Mouse (Mus musculus) bone marrow, adult 2 months (tissue): ENCODE data around the gene Icam1.

Experiments used
- CTCF ChIP-seq: fragments of 200-500 bp; IDR thresholded peaks from 2 replicates; pipeline ENCODE4 v1.5.1; 2011; ENCODE audit warnings: low read length, control low read depth; ENCODE audit not compliant: control insufficient read depth, insufficient read depth
- POLR2A ChIP-seq: fragments of 200-500 bp; IDR thresholded peaks from 2 replicates; pipeline ENCODE4 v1.6.1; 2011; ENCODE audit warnings: low read depth, mild to moderate bottlenecking, control low read depth, low read length, borderline replicate concordance; ENCODE audit not compliant: control insufficient read depth

DNA sequence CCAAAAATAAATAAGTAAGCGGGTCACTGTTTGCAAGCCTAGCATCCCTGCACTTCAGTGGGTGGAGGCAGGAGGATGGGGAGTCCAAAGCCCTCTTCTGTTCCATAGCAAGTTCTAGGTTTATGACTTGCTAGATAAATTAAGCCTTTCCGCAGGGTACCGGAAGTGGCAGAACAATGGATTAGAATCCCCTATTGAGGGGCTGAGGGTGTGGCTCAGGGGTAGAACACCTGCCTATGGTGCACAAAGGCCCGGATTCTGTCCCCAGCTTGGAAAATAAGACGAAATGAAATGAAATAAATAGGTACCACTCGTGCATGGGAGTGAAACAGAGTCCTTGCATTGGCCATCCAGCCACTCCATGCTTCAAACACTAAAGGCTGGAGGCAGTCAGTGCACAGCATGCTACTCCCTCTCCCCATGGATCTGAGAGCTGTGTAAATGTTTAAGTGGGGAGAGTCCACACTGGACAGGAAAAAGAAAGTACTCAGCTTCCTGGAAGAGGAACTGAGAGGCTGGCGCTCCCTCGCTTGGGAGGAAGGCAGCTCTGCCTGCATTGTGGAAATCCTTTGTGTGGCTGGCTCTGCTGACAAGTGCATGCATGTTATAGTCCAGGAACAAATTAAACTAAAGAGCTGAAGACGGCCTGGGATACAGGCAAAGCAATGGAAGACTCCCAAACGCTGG is 37.2 kb upstream of the Icam1 start:
- no peak for TF ChIP-seq POLR2A
- no peak for TF ChIP-seq CTCF
